10 mouse cellular contexts compared by ENCODE assay signal in genomic region chr9:14207561-14207936, GRCm38 (mm10).
DNase-seq lines count a peak whose midpoint lies in the region; ATAC-seq lines count a peak whose summit lies in the region.
"Had no signal": no experiment of that assay in that cellular context is flagged by ENCODE, and none has a peak within 500 bp of the region (broad histone marks: within the 10 kb centered on the region; RNA-seq: fewer than 3 reads in every experiment).

No protein-coding gene starts in this region.

- H3K4me1 ChIP-seq in kidney, embryonic 14.5 days (ENCODE audit: control insufficient read depth, insufficient read depth, low read length): peaks cover 6% of the 10 kb centered on the region; the same call in 1 of the 2 replicates
- H3K4me1 ChIP-seq in forebrain, embryonic 16.5 days (replicated peaks; ENCODE audit: control insufficient read depth, insufficient read depth, low read length): no peaks in the 10 kb centered on the region

- H3K27ac ChIP-seq in kidney, embryonic 14.5 days (ENCODE audit: low read depth, low read length): no peak overlapping the region
- no peak overlapping the region for H3K27ac ChIP-seq in forebrain, embryonic 16.5 days (ENCODE audit: low read length)

- H3K9me3 ChIP-seq in kidney, embryonic 14.5 days (ENCODE audit: control insufficient read depth, low read length): no peaks in the 10 kb centered on the region
- H3K9me3 ChIP-seq in forebrain, embryonic 16.5 days (ENCODE audit: control insufficient read depth, low read length): no peaks in the 10 kb centered on the region

- H3K4me3 ChIP-seq in kidney, embryonic 14.5 days (ENCODE audit: low read length): no peak overlapping the region
- no peak overlapping the region for H3K4me3 ChIP-seq in forebrain, embryonic 16.5 days (replicated peaks; ENCODE audit: low read length)

- no peak overlapping the region for H3K9ac ChIP-seq in kidney, embryonic 14.5 days (ENCODE audit: low read depth, low read length)
- H3K9ac ChIP-seq in forebrain, embryonic 16.5 days (replicated peaks; ENCODE audit: low read depth, low read length): no peak overlapping the region

- H3K36me3 ChIP-seq in kidney, embryonic 14.5 days (ENCODE audit: control insufficient read depth, insufficient read depth, low read length): no peaks in the 10 kb centered on the region
- no peaks in the 10 kb centered on the region for H3K36me3 ChIP-seq in forebrain, embryonic 16.5 days (ENCODE audit: control insufficient read depth, insufficient read depth)

- no peaks in the 10 kb centered on the region for H3K27me3 ChIP-seq in kidney, embryonic 14.5 days (ENCODE audit: control insufficient read depth, insufficient read depth, low read length)
- no peaks in the 10 kb centered on the region for H3K27me3 ChIP-seq in forebrain, embryonic 16.5 days (replicated peaks; ENCODE audit: control insufficient read depth, insufficient read depth, low read length)

- peak; percentile 57 for ATAC-seq in granulocyte monocyte progenitor cell, adult 5-6 weeks (replicated peaks; ENCODE audit: poor library complexity, severe bottlenecking)
- ATAC-seq in kidney, embryonic 14.5 days (ENCODE audit: low FRiP score, low TSS enrichment): peak; percentile 21; the same call in 1 of the 2 replicates
- ATAC-seq in forebrain, embryonic 16.5 days: no peak

- 56% methylated on average over 3 of the region's 3 CpGs for WGBS in kidney, embryonic 14.5 days
- 84% methylated on average over 3 of the region's 3 CpGs for WGBS in forebrain, embryonic 16.5 days

- DNase-seq in heart, adult 11 months: peak; percentile 96
- no peak for DNase-seq in heart, postnatal 36 days
- DNase-seq in lung, postnatal 14 days: peak; percentile 28
- no peak for DNase-seq in embryo, embryonic 9.5 days (ENCODE audit: extremely low spot score)
- no peak for DNase-seq in layer of hippocampus, postnatal 10 days (ENCODE audit: low spot score in 2 of 2)
- DNase-seq: adrenal gland, postnatal 25 days; gastrocnemius, postnatal 36 days had no signal

- intact Hi-C loops in heart, postnatal 36 days (cut with DNase I): no loop called here

- no peak overlapping the region for H3K4me2 ChIP-seq in kidney, embryonic 14.5 days (replicated peaks; ENCODE audit: low read depth, low read length)
- no peak overlapping the region for H3K4me2 ChIP-seq in forebrain, embryonic 16.5 days (ENCODE audit: low read length)

Comparison
In these comparisons a context has a peak if more than half of its experiments do, and no peak if none do; other contexts are left out.
1. DNase-seq: peak in heart, adult 11 months (single experiment) and lung, postnatal 14 days (single experiment); none in heart, postnatal 36 days (0 of 2), embryo, embryonic 9.5 days (single experiment) and layer of hippocampus, postnatal 10 days (0 of 2).